Mouse (Mus musculus) left cerebral cortex, adult 2 months (tissue): ENCODE results near the gene Blm. TPM values are rescaled to one million over a fixed set of nuclear protein-coding genes. Genes with fewer than 3 reads are reported as not detected.

Experiments
- DNase-seq, 2 experiments: peaks; one replicate each; pipeline ENCODE4 v3.0.0; 2021 to 2022; ENCODE audit warnings: low spot score in 2 of 2, mixed read lengths in 1 of 2; ENCODE audit errors: extremely low spot score in 1 of 2
- H3K27ac ChIP-seq: fragments of 200-600 bp; 2 replicates; pipeline ENCODE4 v1.8.1; 2022
- H3K4me3 ChIP-seq: fragments of 200-600 bp; 2 replicates; pipeline ENCODE4 v1.8.1; 2022
- CTCF ChIP-seq: fragments of 200-600 bp; IDR thresholded peaks from 2 replicates; pipeline ENCODE4 v1.8.1; 2022; ENCODE audit warnings: antibody characterized with exemption, mild to moderate bottlenecking, moderate library complexity
- intact Hi-C: fragments of 180-260 bp; cut with DNase I; formaldehyde crosslinking; loops from one replicate; pipeline ENCODE4 v1.15.1; 2025
- total RNA-seq, 2 experiments: library from RNA; stranded (reverse); gene quantifications; 2 replicates each; pipeline ENCODE4 v1.2.3; 2021

Blm gene
- total RNA-seq, 2 experiments from 2014 or later: 2.9 to 6.9 TPM

- Histone ChIP-seq H3K27ac (no peak overlapping the region; the same call in 1 of the 2 replicates), H3K4me3 (no peak overlapping the region)
- no peak for TF ChIP-seq CTCF
- intact Hi-C loops: no loop called here
- no peak for DNase-seq
Measured at GRCm38 (mm10) chr7:80455505-80456160, 79.3 kb downstream of the Blm start.

GRCm38 (mm10) chr7:80454786-80455185 is 80.1 kb downstream of the Blm start:
- H3K27ac ChIP-seq: no peak overlapping the region
- TF ChIP-seq CTCF: no peak
- DNase-seq: no peak
- intact Hi-C loops: no loop called here
- no peak overlapping the region for H3K4me3 ChIP-seq

- Histone ChIP-seq H3K27ac (no peak overlapping the region), H3K4me3 (no peak overlapping the region)
- no peak for TF ChIP-seq CTCF
- no peak for DNase-seq
- intact Hi-C loops: no loop called here
Measured at GRCm38 (mm10) chr7:80453997-80454396, 80.9 kb downstream of the Blm start.

- intact Hi-C loops: no loop called here
Measured at GRCm38 (mm10) chr7:80453121-80453520, 81.8 kb downstream of the Blm start.

GRCm38 (mm10) chr7:80452241-80452640 is 82.7 kb downstream of the Blm start:
- intact Hi-C loops: no loop called here
- no peak for TF ChIP-seq CTCF
- no peak for DNase-seq
- Histone ChIP-seq H3K27ac (no peak overlapping the region), H3K4me3 (no peak overlapping the region)

More at GRCm38 (mm10) chr7:80453121-80453520, 81.8 kb downstream of the Blm start:
- H3K27ac ChIP-seq: no peak overlapping the region
- DNase-seq: no peak
- H3K4me3 ChIP-seq: no peak overlapping the region
- no peak for TF ChIP-seq CTCF

GRCm38 (mm10) chr7:80451550-80452232 is 83.2 kb downstream of the Blm start:
- Histone ChIP-seq H3K27ac (no peak overlapping the region), H3K4me3 (no peak overlapping the region)
- no peak for TF ChIP-seq CTCF
- intact Hi-C loops: no loop called here
- no peak for DNase-seq

- no peak overlapping the region for H3K4me3 ChIP-seq
- no peak for TF ChIP-seq CTCF
- H3K27ac ChIP-seq: no peak overlapping the region
- intact Hi-C loops: no loop called here
- DNase-seq: no peak
Measured at GRCm38 (mm10) chr7:80450354-80450753, 84.6 kb downstream of the Blm start.

GRCm38 (mm10) chr7:80449620-80450091 is 85.3 kb downstream of the Blm start:
- intact Hi-C loops: no loop called here
- TF ChIP-seq CTCF: no peak
- H3K27ac ChIP-seq: no peak overlapping the region
- H3K4me3 ChIP-seq: no peak overlapping the region
- no peak for DNase-seq

GRCm38 (mm10) chr7:80447336-80447735 is 87.6 kb downstream of the Blm start:
- intact Hi-C loops: no loop called here
- TF ChIP-seq CTCF: no peak
- DNase-seq: no peak
- no peak overlapping the region for H3K27ac ChIP-seq
- H3K4me3 ChIP-seq: no peak overlapping the region

GRCm38 (mm10) chr7:80446221-80446878 is 88.6 kb downstream of the Blm start:
- Histone ChIP-seq H3K4me3 (no peak overlapping the region), H3K27ac (no peak overlapping the region)
- no peak for DNase-seq
- TF ChIP-seq CTCF: no peak
- intact Hi-C loops: no loop called here

- DNase-seq: no peak
- TF ChIP-seq CTCF: no peak
- intact Hi-C loops: no loop called here
- Histone ChIP-seq H3K27ac (no peak overlapping the region), H3K4me3 (no peak overlapping the region)
Measured at GRCm38 (mm10) chr7:80445492-80445891, 89.4 kb downstream of the Blm start.

GRCm38 (mm10) chr7:80444401-80445249 is 90.3 kb downstream of the Blm start:
- Histone ChIP-seq H3K27ac (no peak overlapping the region), H3K4me3 (no peak overlapping the region)
- intact Hi-C loops: no loop called here
- no peak for TF ChIP-seq CTCF
- no peak for DNase-seq
